Mouse (Mus musculus): ENCODE measurements around the gene Heatr4. TPM values are rescaled to one million over a fixed set of nuclear protein-coding genes. Genes with fewer than 3 reads are reported as not detected.
"Not testable (repeated sequence)": the region's sequence is repeated elsewhere in the genome, so short reads cannot be mapped to it uniquely, and the experiment has no call there.

The Heatr4 gene
- not detected in 2 replicates for polyA plus RNA-seq (2015; fragmentation: Nextera tagmentation; extraction: Ambion mirVana)

GRCm38 (mm10) chr12:83984752-83985151 lies at the start of gene Heatr4:
Gene Heatr4 (minus strand): TSS chr12:83984852.
- WGBS = 80% methylated on average over 4 of the region's 4 CpGs
- Histone ChIP-seq H3K4me3 (no peak within 1 kb of the TSS), H3K9me3 (no peaks in the 10 kb centered on the region; the same call in 1 of the 2 replicates), H3K36me3 (no peaks in the 10 kb centered on the region), H3K9ac (no peak within 1 kb of the TSS), H3K4me2 (no peak within 1 kb of the TSS), H3K4me1 (replicated peaks) (peaks cover 19% of the 10 kb centered on the region), H3K27ac (replicated peaks) (no peak within 1 kb of the TSS), H3K27me3 (no peaks in the 10 kb centered on the region)
- no peak for ATAC-seq (ENCODE audit: low read depth)

- Histone ChIP-seq H3K4me2 (no peak overlapping the region), H3K36me3 (no peaks in the 10 kb centered on the region)
Measured at GRCm38 (mm10) chr12:84034108-84034507, 49.5 kb upstream of the Heatr4 start.

GRCm38 (mm10) chr12:84033302-84033701 lies 48.6 kb upstream of the Heatr4 start:
- ATAC-seq (ENCODE audit: low read depth); H3K27ac ChIP-seq (replicated peaks); H3K9me3 ChIP-seq; H3K4me2 ChIP-seq; H3K4me1 ChIP-seq (replicated peaks); H3K4me3 ChIP-seq; H3K36me3 ChIP-seq; H3K9ac ChIP-seq; H3K27me3 ChIP-seq: not testable (repeated sequence)
- 88% methylated on average over 2 of the region's 2 CpGs for WGBS

More at GRCm38 (mm10) chr12:84034108-84034507, 49.5 kb upstream of the Heatr4 start:
- H3K4me1 ChIP-seq (replicated peaks) = 0 out of 2 replicates have a peak, but pooled peaks cover 3% of the 10 kb centered on the region
- H3K27ac ChIP-seq (replicated peaks) = no peak overlapping the region
- H3K9ac ChIP-seq = no peak overlapping the region
- ATAC-seq (ENCODE audit: low read depth) = no peak
- H3K27me3 ChIP-seq = peaks cover 3% of the 10 kb centered on the region; the same call in 1 of the 2 replicates
- 67% methylated on average over 4 of the region's 4 CpGs for WGBS
- no peaks in the 10 kb centered on the region for H3K9me3 ChIP-seq
- no peak overlapping the region for H3K4me3 ChIP-seq

- Histone ChIP-seq H3K9me3 (no peaks in the 10 kb centered on the region), H3K4me2 (no peak overlapping the region), H3K9ac (no peak overlapping the region), H3K27me3 (peaks cover 3% of the 10 kb centered on the region; the same call in 1 of the 2 replicates), H3K4me3 (no peak overlapping the region), H3K36me3 (no peaks in the 10 kb centered on the region), H3K4me1 (replicated peaks) (no peaks in the 10 kb centered on the region), H3K27ac (replicated peaks) (no peak overlapping the region)
- no peak for ATAC-seq (ENCODE audit: low read depth)
- 83% methylated on average over 4 of the region's 4 CpGs for WGBS
Measured at GRCm38 (mm10) chr12:84032854-84033253, 48.2 kb upstream of the Heatr4 start.

DNA sequence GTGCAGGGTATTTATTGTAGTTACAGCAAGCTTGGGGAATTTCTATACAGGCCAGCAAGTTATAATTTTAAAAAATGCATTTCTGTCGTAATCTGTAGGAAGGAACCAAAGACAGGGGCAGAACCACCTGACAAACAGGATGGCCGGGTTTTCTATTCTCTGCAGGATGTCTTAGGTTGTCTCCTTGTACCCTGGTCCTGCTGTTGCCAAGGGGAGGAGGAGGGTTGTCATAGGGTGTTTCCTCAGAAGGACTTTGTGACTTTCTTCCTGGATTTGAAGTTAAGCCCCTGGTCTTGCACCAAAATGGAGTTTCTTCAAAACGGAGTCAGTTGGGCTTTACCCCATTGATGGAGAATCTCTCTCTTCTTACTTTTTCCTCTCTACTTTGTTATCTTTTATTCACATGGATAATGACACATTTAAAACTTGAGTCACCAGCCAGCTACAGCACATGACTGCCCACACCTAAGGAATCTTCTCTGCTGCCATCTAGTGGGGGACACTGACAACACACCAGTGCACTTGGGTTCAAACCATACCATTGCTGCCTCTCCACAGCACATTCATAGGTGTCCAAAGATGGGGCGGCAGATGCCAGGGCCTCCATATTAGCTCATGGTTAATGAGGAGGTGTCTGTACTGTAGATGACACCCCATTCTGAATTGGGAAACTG lies 46.1 kb upstream of the Heatr4 start:
- H3K27me3 ChIP-seq = no peaks in the 10 kb centered on the region
- no peaks in the 10 kb centered on the region for H3K4me1 ChIP-seq (replicated peaks)
- no peak overlapping the region for H3K27ac ChIP-seq (replicated peaks)
- no peaks in the 10 kb centered on the region for H3K36me3 ChIP-seq
- ATAC-seq (ENCODE audit: low read depth) = peak; percentile 71; the same call in 1 of the 2 replicates
- H3K9ac ChIP-seq = no peak overlapping the region
- H3K4me3 ChIP-seq = no peak overlapping the region
- 74% methylated on average over 4 of the region's 4 CpGs for WGBS
- H3K9me3 ChIP-seq = no peaks in the 10 kb centered on the region
- H3K4me2 ChIP-seq = no peak overlapping the region

GRCm38 (mm10) chr12:84029043-84029442 lies 44.4 kb upstream of the Heatr4 start:
- H3K27me3 ChIP-seq; H3K36me3 ChIP-seq; H3K27ac ChIP-seq (replicated peaks); H3K9me3 ChIP-seq; ATAC-seq (ENCODE audit: low read depth); H3K4me3 ChIP-seq; H3K9ac ChIP-seq; H3K4me2 ChIP-seq; H3K4me1 ChIP-seq (replicated peaks): not testable (repeated sequence)
- WGBS = 86% methylated on average over 1 of the region's 1 CpGs

DNA sequence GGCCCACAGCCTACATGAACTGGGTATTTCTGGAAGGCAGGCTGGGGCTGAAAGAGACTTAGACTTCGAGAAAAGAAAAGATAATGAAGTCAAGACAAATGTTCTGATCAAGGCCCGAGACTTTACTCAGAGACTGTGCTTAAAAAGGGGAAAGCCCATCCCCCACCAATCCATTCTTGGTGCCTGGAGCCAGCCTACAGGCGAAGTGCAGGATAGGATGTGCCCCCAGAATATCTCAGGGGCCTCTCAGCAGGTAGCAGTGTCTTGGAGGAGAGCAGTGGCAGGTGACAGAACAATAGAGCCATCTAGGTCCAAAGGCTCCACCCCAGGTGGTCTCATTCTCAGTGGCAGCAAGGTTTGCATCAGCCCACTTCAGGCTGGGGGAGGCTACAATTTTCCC lies 43.7 kb upstream of the Heatr4 start:
- H3K4me3 ChIP-seq; H3K27me3 ChIP-seq; H3K27ac ChIP-seq (replicated peaks); H3K9ac ChIP-seq; H3K4me2 ChIP-seq; H3K36me3 ChIP-seq; H3K9me3 ChIP-seq; H3K4me1 ChIP-seq (replicated peaks); ATAC-seq (ENCODE audit: low read depth): not testable (repeated sequence)
- 46% methylated on average over 3 of the region's 3 CpGs for WGBS

DNA sequence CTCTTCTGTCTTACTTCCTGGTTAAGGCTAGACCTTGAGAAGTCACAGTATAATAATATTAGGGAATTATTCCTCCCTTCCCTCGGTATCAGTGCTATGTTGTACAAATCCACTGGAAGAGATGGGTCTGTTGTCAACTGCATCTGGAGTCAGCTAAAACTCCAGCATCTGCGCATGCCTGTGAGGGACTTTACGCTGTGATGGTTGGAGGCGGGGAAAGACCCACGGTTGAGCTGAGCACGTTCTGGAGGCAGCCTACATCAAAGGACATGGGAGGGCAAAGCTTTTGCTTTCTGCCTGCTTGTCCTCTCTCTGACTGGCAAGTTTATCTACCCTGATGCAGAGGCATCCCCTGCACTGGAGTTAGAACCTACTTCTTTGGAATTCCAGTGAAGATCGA lies 41.2 kb upstream of the Heatr4 start:
- no peak overlapping the region for H3K4me2 ChIP-seq
- H3K9me3 ChIP-seq = no peaks in the 10 kb centered on the region
- WGBS = 89% methylated on average over 7 of the region's 7 CpGs
- no peak for ATAC-seq (ENCODE audit: low read depth)
- H3K9ac ChIP-seq = no peak overlapping the region
- H3K4me3 ChIP-seq = no peak overlapping the region
- H3K36me3 ChIP-seq = no peaks in the 10 kb centered on the region
- H3K27ac ChIP-seq (replicated peaks) = no peak overlapping the region
- no peaks in the 10 kb centered on the region for H3K27me3 ChIP-seq
- H3K4me1 ChIP-seq (replicated peaks) = no peaks in the 10 kb centered on the region

DNA sequence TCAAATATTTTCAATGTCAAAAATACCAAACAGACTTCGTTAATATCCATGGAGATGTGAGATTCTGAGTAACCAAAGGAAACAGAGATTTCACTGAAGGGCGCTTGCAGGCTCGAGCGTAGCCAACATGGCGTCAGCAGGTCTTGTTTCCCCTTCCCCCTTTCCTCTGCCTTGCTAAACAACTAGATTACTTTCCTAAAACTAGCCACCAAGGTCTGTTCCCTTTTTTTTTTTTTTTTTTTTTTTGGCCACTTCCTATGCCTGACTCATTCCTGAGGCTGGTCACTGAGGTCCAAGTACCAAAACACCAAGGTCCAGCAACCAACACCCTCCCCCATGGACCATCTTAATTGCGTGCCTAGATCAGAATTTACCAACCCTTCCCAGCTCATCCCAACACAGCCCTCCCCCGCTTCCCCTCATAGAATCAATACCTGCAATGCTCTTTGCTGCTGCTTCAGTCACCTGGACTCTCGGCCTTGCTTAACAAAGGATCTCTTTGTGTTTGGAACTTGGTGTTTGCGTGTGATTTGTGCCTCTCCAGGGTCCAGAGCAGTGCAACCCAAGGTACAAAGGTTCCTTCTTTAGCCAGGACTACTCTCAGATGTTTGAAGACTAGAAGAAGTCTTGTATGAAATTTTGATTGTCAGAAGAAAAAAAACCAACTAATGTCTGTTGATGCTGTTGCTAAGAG lies 38.5 kb upstream of the Heatr4 start:
- no peaks in the 10 kb centered on the region for H3K36me3 ChIP-seq
- H3K9ac ChIP-seq = no peak overlapping the region
- H3K4me2 ChIP-seq = no peak overlapping the region
- H3K27me3 ChIP-seq = no peaks in the 10 kb centered on the region
- H3K27ac ChIP-seq (replicated peaks) = no peak overlapping the region
- 86% methylated on average over 9 of the region's 9 CpGs for WGBS
- H3K9me3 ChIP-seq = no peaks in the 10 kb centered on the region
- H3K4me3 ChIP-seq = no peak overlapping the region
- no peak for ATAC-seq (ENCODE audit: low read depth)
- no peaks in the 10 kb centered on the region for H3K4me1 ChIP-seq (replicated peaks)

GRCm38 (mm10) chr12:84022266-84022665 lies 37.6 kb upstream of the Heatr4 start:
- H3K36me3 ChIP-seq; H3K27me3 ChIP-seq; H3K27ac ChIP-seq (replicated peaks); H3K4me1 ChIP-seq (replicated peaks); ATAC-seq (ENCODE audit: low read depth); H3K9me3 ChIP-seq; H3K4me2 ChIP-seq; H3K9ac ChIP-seq; H3K4me3 ChIP-seq: not testable (repeated sequence)
- WGBS = 93% methylated on average over 4 of the region's 4 CpGs

DNA sequence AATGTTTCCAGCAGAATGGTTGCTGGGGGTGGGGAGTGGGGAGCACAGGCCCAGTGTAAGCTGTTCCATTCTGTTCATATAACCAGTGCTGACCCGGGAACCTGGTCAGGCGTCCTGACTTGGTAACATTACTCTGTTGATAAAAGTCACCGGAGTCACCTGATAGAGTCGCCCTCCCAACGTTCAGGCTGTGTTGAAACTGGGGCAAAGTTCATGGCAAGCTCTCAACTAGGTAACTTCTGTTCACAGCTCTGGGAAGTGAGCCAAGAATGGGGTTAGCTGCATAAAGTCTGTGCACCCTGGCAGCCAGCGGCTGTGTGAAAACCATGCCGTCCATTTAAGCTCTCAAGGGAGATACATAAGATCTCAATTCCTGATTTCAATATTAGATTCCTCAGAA lies 35.9 kb upstream of the Heatr4 start:
- H3K4me3 ChIP-seq; H3K9ac ChIP-seq; H3K4me1 ChIP-seq (replicated peaks); H3K27me3 ChIP-seq; H3K4me2 ChIP-seq; H3K9me3 ChIP-seq; ATAC-seq (ENCODE audit: low read depth); H3K36me3 ChIP-seq; H3K27ac ChIP-seq (replicated peaks): not testable (repeated sequence)
- 69% methylated on average over 7 of the region's 7 CpGs for WGBS

- H3K9ac ChIP-seq = no peak overlapping the region
- H3K4me2 ChIP-seq = no peak overlapping the region
- no peak overlapping the region for H3K27ac ChIP-seq (replicated peaks)
- 93% methylated on average over 7 of the region's 7 CpGs for WGBS
- H3K27me3 ChIP-seq = no peaks in the 10 kb centered on the region
- no peaks in the 10 kb centered on the region; the same call in 1 of the 2 replicates for H3K36me3 ChIP-seq
- no peaks in the 10 kb centered on the region for H3K9me3 ChIP-seq
- no peak for ATAC-seq (ENCODE audit: low read depth)
- no peak overlapping the region for H3K4me3 ChIP-seq
- peaks cover 46% of the 10 kb centered on the region for H3K4me1 ChIP-seq (replicated peaks)
Measured at GRCm38 (mm10) chr12:84013701-84014100, 29.0 kb upstream of the Heatr4 start.
